Mouse (Mus musculus) testis, adult 2 months (tissue): Measurements from ENCODE around the gene Il12b. TPM values are rescaled to one million over a fixed set of nuclear protein-coding genes. Genes with fewer than 3 reads are reported as not detected.
A peak's percentile ranks its signal among the peaks of the same experiment; 100 is the strongest.

Experiments
- H3K27ac ChIP-seq: fragments of 200-500 bp; 2 replicates; pipeline ENCODE4 v1.5.1; 2012; ENCODE audit warnings: low read depth, low read length; ENCODE audit not compliant: control insufficient read depth, insufficient read depth
- H3K27me3 ChIP-seq: fragments of 200-500 bp; 2 replicates; pipeline ENCODE4 v1.6.1; 2012; ENCODE audit warnings: mild to moderate bottlenecking, low read length, moderate library complexity; ENCODE audit not compliant: control insufficient read depth, insufficient read depth
- H3K36me3 ChIP-seq: fragments of 200-500 bp; 2 replicates; pipeline ENCODE4 v1.6.1; 2012; ENCODE audit warnings: mild to moderate bottlenecking, low read length; ENCODE audit not compliant: control insufficient read depth, insufficient read depth
- H3K4me1 ChIP-seq: fragments of 200-500 bp; 2 replicates; pipeline ENCODE4 v1.6.1; 2012; ENCODE audit warnings: low read length; ENCODE audit not compliant: control insufficient read depth, insufficient read depth
- H3K4me3 ChIP-seq: fragments of 200-500 bp; 2 replicates; pipeline ENCODE4 v1.5.1; 2012; ENCODE audit warnings: low read depth, mild to moderate bottlenecking, low read length, moderate library complexity, mixed read lengths; ENCODE audit not compliant: control insufficient read depth
- CTCF ChIP-seq: fragments of 200-500 bp; IDR thresholded peaks from 2 replicates; pipeline ENCODE4 v1.5.1; 2012; ENCODE audit warnings: low read depth, mild to moderate bottlenecking, inconsistent platforms, low read length, moderate library complexity; ENCODE audit not compliant: control insufficient read depth, insufficient read depth, insufficient replicate concordance
- POLR2A ChIP-seq: fragments of 200-500 bp; IDR thresholded peaks from 2 replicates; pipeline ENCODE4 v1.6.1; 2012; ENCODE audit warnings: low read depth, mild to moderate bottlenecking, inconsistent platforms, low read length, moderate library complexity; ENCODE audit not compliant: control insufficient read depth
- polyA plus RNA-seq: library from polyadenylated mRNA; depleted of rRNA; stranded (reverse); fragments of >200 nt; gene quantifications from 2 replicates; pipeline ENCODE4 v1.2.3, GENCODE M21; 2012; rRNA removed

Il12b gene
- polyA plus RNA-seq, result not detected in 2 replicates

DNA sequence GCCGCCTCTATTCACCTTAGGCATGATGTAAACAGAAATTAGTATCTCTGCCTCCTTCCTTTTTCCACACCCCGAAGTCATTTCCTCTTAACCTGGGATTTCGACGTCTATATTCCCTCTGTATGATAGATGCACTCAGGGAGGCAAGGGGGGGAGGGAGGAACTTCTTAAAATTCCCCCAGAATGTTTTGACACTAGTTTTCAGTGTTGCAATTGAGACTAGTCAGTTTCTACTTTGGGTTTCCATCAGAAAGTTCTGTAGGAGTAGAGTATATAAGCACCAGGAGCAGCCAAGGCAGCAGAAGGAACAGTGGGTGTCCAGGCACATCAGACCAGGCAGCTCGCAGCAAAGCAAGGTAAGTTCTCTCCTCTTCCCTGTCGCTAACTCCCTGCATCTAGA lies at the start of gene Il12b:
Gene Il12b, plus strand, starts transcription at position 301 of the 400 bp plus-strand sequence.
- TF ChIP-seq CTCF (no peak), POLR2A (no peak)
- Histone ChIP-seq H3K36me3 (no peaks in the 10 kb centered on the region), H3K4me3 (peak within 1 kb of the TSS; percentile 59), H3K27ac (no peak within 1 kb of the TSS), H3K4me1 (0 out of 2 replicates have a peak, but pooled peaks cover 3% of the 10 kb centered on the region), H3K27me3 (no peaks in the 10 kb centered on the region)

DNA sequence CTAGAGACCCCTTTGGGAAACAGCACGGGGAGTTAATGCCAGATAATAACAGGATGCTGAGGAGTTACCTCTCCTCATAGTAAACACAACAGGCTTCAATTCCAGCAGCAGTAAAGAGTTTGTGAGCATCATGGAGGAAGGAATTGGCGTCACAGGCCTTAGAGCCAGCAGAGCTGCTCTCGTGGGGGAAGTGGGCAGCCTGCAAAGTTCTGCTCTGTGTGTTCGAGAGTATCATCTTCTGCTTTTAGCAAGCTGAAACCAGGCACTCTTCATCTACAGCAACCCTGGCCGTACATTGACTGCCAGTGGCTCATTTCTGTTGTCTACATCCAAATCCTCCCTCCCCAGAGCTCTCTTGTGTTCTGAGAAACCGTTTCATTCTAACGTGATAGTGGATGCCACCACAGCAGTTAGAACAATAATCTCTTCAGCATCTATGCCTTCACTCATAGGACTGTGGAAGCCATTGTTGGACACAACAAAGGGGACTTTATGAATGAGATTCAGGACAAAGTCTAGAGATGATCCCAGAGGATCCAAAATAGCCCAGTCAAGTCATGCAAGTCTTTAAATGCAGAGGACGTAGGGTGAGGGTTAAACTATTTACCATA lies 44.9 kb upstream of the Il12b start:
- Histone ChIP-seq H3K27me3 (no peaks in the 10 kb centered on the region), H3K27ac (no peak overlapping the region), H3K36me3 (no peaks in the 10 kb centered on the region), H3K4me1 (no peaks in the 10 kb centered on the region), H3K4me3 (no peak overlapping the region)
- TF ChIP-seq POLR2A (no peak), CTCF (no peak)

DNA sequence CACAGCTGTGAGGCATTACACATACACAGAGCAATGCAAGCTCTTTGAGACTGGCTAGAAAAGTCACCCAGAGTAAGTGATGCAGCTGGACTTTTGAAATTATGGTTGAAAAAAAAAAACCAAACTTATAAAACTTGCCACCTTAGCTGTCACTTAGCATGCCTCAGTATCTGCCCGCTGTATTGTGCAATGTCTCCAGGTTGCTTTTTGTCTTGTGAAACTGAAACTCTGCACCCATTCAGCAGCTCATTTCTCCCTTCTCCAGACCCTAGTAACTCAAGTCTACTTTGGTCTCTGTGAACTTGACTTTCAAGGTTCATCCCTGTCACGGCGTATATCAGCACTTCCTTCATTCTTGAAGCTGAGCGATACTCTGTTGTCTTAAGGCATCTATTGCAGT lies 43.7 kb upstream of the Il12b start:
- TF ChIP-seq POLR2A (no peak), CTCF (no peak)
- H3K4me3 ChIP-seq, result no peak overlapping the region
- no peaks in the 10 kb centered on the region for H3K27me3 ChIP-seq
- no peak overlapping the region for H3K27ac ChIP-seq
- no peaks in the 10 kb centered on the region for H3K36me3 ChIP-seq
- H3K4me1 ChIP-seq, result no peaks in the 10 kb centered on the region

DNA sequence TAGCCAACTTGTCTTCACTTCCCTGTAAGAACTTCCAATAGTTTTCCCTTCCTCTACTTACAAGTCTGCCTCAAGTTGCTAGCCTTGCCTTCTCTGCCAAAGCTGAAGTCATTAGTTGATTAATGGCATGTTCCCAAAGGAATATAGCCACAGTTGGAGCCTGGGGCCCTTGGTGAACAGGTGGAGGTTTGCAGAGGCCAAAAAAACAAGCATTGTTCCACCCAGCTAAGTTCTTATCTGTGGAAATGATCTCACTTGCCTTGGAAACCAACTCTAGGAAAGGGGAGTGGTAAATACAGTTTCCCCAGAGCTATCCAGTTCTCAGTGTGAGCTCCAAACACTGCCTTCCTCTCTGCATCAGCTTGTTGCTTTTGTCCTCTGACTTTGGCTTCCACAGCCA lies 35.3 kb upstream of the Il12b start:
- Histone ChIP-seq H3K27me3 (no peaks in the 10 kb centered on the region), H3K4me1 (no peaks in the 10 kb centered on the region), H3K36me3 (no peaks in the 10 kb centered on the region), H3K4me3 (no peak overlapping the region), H3K27ac (no peak overlapping the region)
- TF ChIP-seq POLR2A (no peak), CTCF (no peak)

DNA sequence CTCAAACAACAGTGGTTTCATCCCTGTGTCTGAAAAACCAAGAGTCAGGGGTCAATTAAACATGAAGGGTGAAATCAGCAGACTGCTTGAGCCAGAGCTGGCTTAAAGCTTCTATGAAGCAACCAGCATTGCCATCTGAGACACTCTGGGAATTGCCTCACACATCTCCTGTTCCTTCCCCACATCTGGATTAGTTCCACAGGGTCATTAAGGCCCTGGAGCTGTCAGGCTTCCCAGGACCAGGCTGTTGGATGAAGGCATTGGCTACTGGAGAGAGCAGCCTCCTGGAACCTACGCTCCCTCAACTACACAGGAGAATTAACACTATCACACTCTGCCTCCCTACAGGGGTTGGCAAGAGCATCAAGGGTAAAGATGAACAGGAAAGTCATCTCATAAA lies 32.2 kb upstream of the Il12b start:
- no peak for TF ChIP-seq POLR2A
- no peak for TF ChIP-seq CTCF
- H3K4me1 ChIP-seq, result no peaks in the 10 kb centered on the region
- no peaks in the 10 kb centered on the region for H3K27me3 ChIP-seq
- no peaks in the 10 kb centered on the region for H3K36me3 ChIP-seq
- H3K4me3 ChIP-seq, result no peak overlapping the region
- no peak overlapping the region for H3K27ac ChIP-seq

DNA sequence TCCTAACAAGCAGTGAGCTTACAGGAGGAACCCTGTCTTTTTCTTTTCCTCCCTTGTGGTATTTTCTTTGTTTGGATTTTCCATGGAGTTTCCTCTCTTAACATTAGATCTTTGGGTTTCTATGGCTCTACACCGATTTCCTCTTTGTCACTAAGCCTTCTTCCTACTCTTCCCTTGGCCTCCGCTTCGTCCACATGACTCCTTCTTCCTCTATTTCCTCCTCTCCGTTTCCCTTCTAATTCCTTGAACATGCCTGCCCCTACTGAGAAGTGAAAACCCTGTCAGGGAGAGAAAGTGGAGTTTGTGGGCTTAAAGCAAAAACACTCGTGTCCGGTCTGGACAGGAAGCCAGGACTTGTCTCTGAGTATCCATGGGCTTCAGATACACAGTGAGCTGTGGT lies 27.0 kb upstream of the Il12b start:
- TF ChIP-seq POLR2A, result no peak
- no peaks in the 10 kb centered on the region for H3K4me1 ChIP-seq
- H3K27ac ChIP-seq, result no peak overlapping the region
- no peak overlapping the region for H3K4me3 ChIP-seq
- no peaks in the 10 kb centered on the region for H3K36me3 ChIP-seq
- H3K27me3 ChIP-seq, result no peaks in the 10 kb centered on the region

DNA sequence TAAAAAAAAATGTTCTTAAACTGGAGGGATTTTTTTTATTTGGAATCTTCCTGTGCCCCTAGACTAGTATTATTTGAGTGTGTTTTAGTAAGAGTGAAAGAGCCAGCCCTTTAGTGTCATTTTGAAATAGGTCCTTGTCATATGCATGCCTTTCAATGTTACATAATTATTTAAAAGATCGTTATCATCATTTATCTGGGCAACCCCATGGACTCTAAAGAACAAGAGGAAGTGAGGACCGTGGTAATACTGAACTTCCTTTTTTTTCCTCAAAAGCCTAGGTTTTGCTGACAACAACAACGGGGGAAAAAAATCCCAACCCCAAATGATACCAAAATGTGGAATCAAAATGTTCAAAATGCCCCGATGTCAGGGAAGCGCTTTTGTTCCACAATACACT lies 22.0 kb upstream of the Il12b start:
- no peak overlapping the region for H3K4me3 ChIP-seq
- no peaks in the 10 kb centered on the region for H3K27me3 ChIP-seq
- no peak for TF ChIP-seq CTCF
- TF ChIP-seq POLR2A, result no peak
- H3K27ac ChIP-seq, result no peak overlapping the region
- H3K36me3 ChIP-seq, result no peaks in the 10 kb centered on the region
- no peaks in the 10 kb centered on the region for H3K4me1 ChIP-seq

DNA sequence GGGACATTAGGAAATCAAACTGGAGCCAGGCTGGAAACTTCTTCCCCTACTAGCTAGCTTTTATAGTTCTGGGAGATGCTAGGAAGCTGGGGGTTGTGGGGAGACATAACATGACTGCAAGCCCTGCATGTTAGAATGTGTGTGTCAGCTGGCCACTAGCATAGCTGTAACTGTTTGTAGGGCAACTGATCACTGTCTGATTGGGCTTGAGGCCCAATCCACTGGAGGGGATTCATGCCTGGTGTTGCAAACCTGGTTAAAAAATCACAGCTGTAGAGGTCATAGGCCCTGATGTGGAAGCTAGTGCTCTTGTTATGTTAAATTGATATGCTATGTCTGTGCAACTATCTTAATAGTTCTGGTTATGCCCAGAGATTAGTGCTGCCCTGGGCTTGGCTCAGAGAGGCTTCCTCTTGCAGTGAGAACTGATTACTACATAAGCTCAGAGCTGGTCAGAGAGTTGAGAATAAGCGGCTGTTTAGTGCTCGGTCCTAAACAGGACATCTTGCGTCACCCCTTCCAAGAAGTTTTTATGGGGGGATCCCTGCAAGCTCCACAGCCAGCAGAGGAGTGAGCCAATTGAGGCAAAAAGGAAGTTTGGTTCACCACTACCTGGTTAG lies 19.3 kb upstream of the Il12b start:
- Histone ChIP-seq H3K27me3 (no peaks in the 10 kb centered on the region), H3K4me1 (no peaks in the 10 kb centered on the region), H3K36me3 (no peaks in the 10 kb centered on the region), H3K27ac (no peak overlapping the region), H3K4me3 (no peak overlapping the region)
- TF ChIP-seq POLR2A, result no peak
- TF ChIP-seq CTCF, result no peak
